Mouse (Mus musculus): ENCODE measurements around the gene Dnajb2. TPM values are rescaled to one million over a fixed set of nuclear protein-coding genes. Genes with fewer than 3 reads are reported as not detected.

The Dnajb2 gene
- total and polyA plus RNA-seq, 3 experiments = 12.9 to 18.9 TPM; not detected in 1

- peak; percentile 95 for TF ChIP-seq TBP (IDR thresholded peaks at IDR 0.05; ENCODE audit: low read depth, low read length)
- TF ChIP-seq TCF12 (IDR thresholded peaks at IDR 0.05; ENCODE audit: low read depth, low read length) = peak; percentile 29; the same call in 1 of the 2 replicates
- TF ChIP-seq MAZ (IDR thresholded peaks at IDR 0.05; ENCODE audit: low read depth, low read length) = 0 out of 2 replicates have a peak, but pooled peaks have one; percentile 44
- no peak for TF ChIP-seq MAFK (IDR thresholded peaks at IDR 0.05; ENCODE audit: borderline replicate concordance, low read depth, low read length)
- TF ChIP-seq ETS1 (IDR thresholded peaks at IDR 0.05; ENCODE audit: low read depth, low read length) = peak; percentile 88
- peak; percentile 65 to 85 for TF ChIP-seq EP300 (IDR thresholded peaks at IDR 0.05; ENCODE audit: low read depth in 1 of 2, low read length in 2 of 2)
- no peak for TF ChIP-seq ZNF384 (IDR thresholded peaks at IDR 0.05; ENCODE audit: low read depth, low read length)
- peak; percentile 86 for TF ChIP-seq SIN3A (IDR thresholded peaks at IDR 0.05; ENCODE audit: low read length)
- no peak for TF ChIP-seq USF1 (IDR thresholded peaks at IDR 0.05; ENCODE audit: low read depth, low read length)
- TF ChIP-seq POLR2A (IDR thresholded peaks at IDR 0.05; ENCODE audit: control insufficient read depth in 1 of 2, insufficient read depth in 1 of 2, low read depth in 1 of 2, low read length in 2 of 2, poor library complexity in 1 of 2) = no peak
- peak; percentile 71; the same call in 1 of the 2 replicates for TF ChIP-seq JUND (IDR thresholded peaks at IDR 0.05; ENCODE audit: low read depth, low read length)
- TF ChIP-seq CTCF (IDR thresholded peaks at IDR 0.05 in 2 of 3, conservative IDR thresholded peaks at IDR 0.05 in 1 of 3; ENCODE audit: control insufficient read depth in 1 of 3, insufficient read depth in 1 of 3, low read depth in 2 of 3, low read length in 3 of 3, poor library complexity in 1 of 3, severe bottlenecking in 1 of 3) = no peak
- TF ChIP-seq UBTF (IDR thresholded peaks at IDR 0.05; ENCODE audit: borderline replicate concordance, insufficient read depth, low read depth, low read length) = no peak
- TF ChIP-seq MXI1 (IDR thresholded peaks at IDR 0.05; ENCODE audit: low read depth, low read length) = peak; percentile 53
These were observed 48.2 kb upstream of the Dnajb2 start (continued) for GRCm38 (mm10) chr1:75187914-75188483.

GRCm38 (mm10) chr1:75190577-75190976, 45.6 kb upstream of the Dnajb2 start:
- H3K9ac ChIP-seq (ENCODE audit: control insufficient read depth, low read depth, low read length, poor library complexity, severe bottlenecking) = no peak overlapping the region
- H3K79me2 ChIP-seq (ENCODE audit: control insufficient read depth, insufficient read depth, low read length, poor library complexity) = peaks cover 9% of the 10 kb centered on the region
- no peaks in the 10 kb centered on the region for H3K27me3 ChIP-seq (ENCODE audit: control insufficient read depth in 1 of 2, insufficient read depth in 2 of 2, low read length in 2 of 2)
- TF ChIP-seq NRF1 (IDR thresholded peaks at IDR 0.05; ENCODE audit: insufficient read depth, low read depth, low read length, poor library complexity, severe bottlenecking) (no peak), MAX (IDR thresholded peaks at IDR 0.05; ENCODE audit: low read length) (peak; percentile 69), MXI1 (IDR thresholded peaks at IDR 0.05; ENCODE audit: low read depth, low read length) (peak; percentile 40; the same call in 1 of the 2 replicates), ZC3H11A (IDR thresholded peaks at IDR 0.05; ENCODE audit: low read depth, low read length) (no peak), TAL1 (IDR thresholded peaks at IDR 0.05; ENCODE audit: low read length) (peak; percentile 31), SIN3A (IDR thresholded peaks at IDR 0.05; ENCODE audit: low read length) (peak; percentile 45; the same call in 1 of the 2 replicates)
- H3K4me1 ChIP-seq (ENCODE audit: control insufficient read depth in 1 of 2, insufficient read depth in 2 of 2, low read length in 2 of 2) = peaks cover 3 to 32% of the 10 kb centered on the region in 2 experiments; a peak in 3 of 4 replicates
- H3K9me3 ChIP-seq (replicated peaks; ENCODE audit: insufficient read depth, low read length) = no peaks in the 10 kb centered on the region
- no peak overlapping the region for H3K27ac ChIP-seq (ENCODE audit: control insufficient read depth, low read depth, low read length)
- H3K36me3 ChIP-seq (ENCODE audit: control insufficient read depth in 1 of 2, insufficient read depth in 2 of 2, low read length in 2 of 2) = peaks cover 0 to 31% of the 10 kb centered on the region in 2 experiments; a peak in 2 of 4 replicates
- H3K4me3 ChIP-seq (ENCODE audit: control insufficient read depth in 1 of 2, insufficient read depth in 1 of 2, low read depth in 2 of 2, low read length in 2 of 2) = no peak overlapping the region
- DNase-seq (ENCODE audit: low read depth, low spot score) = peak; percentile 20
